Mouse (Mus musculus): ENCODE measurements at regions not wholly inside any gene's neighbourhood (a gene's known extent, or its start where the extent isn't known, plus 50 kb on each side); places are given as distances from the start of the nearest gene placed in this dataset.

GRCm38 (mm10) chr14:105664671-105665198, 231.9 kb downstream of the Spry2 start:
- no peak for ATAC-seq (replicated peaks; ENCODE audit: insufficient number of reproducible peaks, low FRiP score, low TSS enrichment, poor library complexity, severe bottlenecking)

GRCm38 (mm10) chr14:105663472-105663871, 233.1 kb downstream of the Spry2 start:
- ATAC-seq (replicated peaks; ENCODE audit: insufficient number of reproducible peaks, low FRiP score, low TSS enrichment, poor library complexity, severe bottlenecking): no peak

- ATAC-seq (replicated peaks; ENCODE audit: insufficient number of reproducible peaks, low FRiP score, low TSS enrichment, poor library complexity, severe bottlenecking): no peak
These were observed 233.8 kb downstream of the Spry2 start for GRCm38 (mm10) chr14:105662839-105663238.

GRCm38 (mm10) chr14:105658316-105658715, 238.3 kb downstream of the Spry2 start:
- ATAC-seq (replicated peaks; ENCODE audit: insufficient number of reproducible peaks, low FRiP score, low TSS enrichment, poor library complexity, severe bottlenecking): no peak

- no peak for ATAC-seq (replicated peaks; ENCODE audit: insufficient number of reproducible peaks, low FRiP score, low TSS enrichment, poor library complexity, severe bottlenecking)
These were observed 249.5 kb downstream of the Spry2 start for GRCm38 (mm10) chr14:105647166-105647565.

GRCm38 (mm10) chr14:105644428-105644827, 252.2 kb downstream of the Spry2 start:
- ATAC-seq (replicated peaks; ENCODE audit: insufficient number of reproducible peaks, low FRiP score, low TSS enrichment, poor library complexity, severe bottlenecking): no peak

- no peak for ATAC-seq (replicated peaks; ENCODE audit: insufficient number of reproducible peaks, low FRiP score, low TSS enrichment, poor library complexity, severe bottlenecking)
These were observed 253.2 kb downstream of the Spry2 start for GRCm38 (mm10) chr14:105643285-105643957.

- no peak for ATAC-seq (replicated peaks; ENCODE audit: insufficient number of reproducible peaks, low FRiP score, low TSS enrichment, poor library complexity, severe bottlenecking)
These were observed 264.3 kb downstream of the Spry2 start for GRCm38 (mm10) chr14:105632335-105632734.

GRCm38 (mm10) chr14:105631681-105632031, 265.0 kb downstream of the Spry2 start:
- no peak for ATAC-seq (replicated peaks; ENCODE audit: insufficient number of reproducible peaks, low FRiP score, low TSS enrichment, poor library complexity, severe bottlenecking)

- no peak for ATAC-seq (replicated peaks; ENCODE audit: insufficient number of reproducible peaks, low FRiP score, low TSS enrichment, poor library complexity, severe bottlenecking)
These were observed 265.5 kb downstream of the Spry2 start for GRCm38 (mm10) chr14:105630867-105631680.

GRCm38 (mm10) chr14:105630444-105630843, 266.2 kb downstream of the Spry2 start:
- no peak for ATAC-seq (replicated peaks; ENCODE audit: insufficient number of reproducible peaks, low FRiP score, low TSS enrichment, poor library complexity, severe bottlenecking)

- no peak for ATAC-seq (replicated peaks; ENCODE audit: insufficient number of reproducible peaks, low FRiP score, low TSS enrichment, poor library complexity, severe bottlenecking)
These were observed 267.9 kb downstream of the Spry2 start for GRCm38 (mm10) chr14:105628673-105629072.

GRCm38 (mm10) chr14:105624387-105624786, 272.2 kb downstream of the Spry2 start:
- no peak for ATAC-seq (replicated peaks; ENCODE audit: insufficient number of reproducible peaks, low FRiP score, low TSS enrichment, poor library complexity, severe bottlenecking)

GRCm38 (mm10) chr14:105622166-105622565, 274.5 kb downstream of the Spry2 start:
- no peak for ATAC-seq (replicated peaks; ENCODE audit: insufficient number of reproducible peaks, low FRiP score, low TSS enrichment, poor library complexity, severe bottlenecking)

- ATAC-seq (replicated peaks; ENCODE audit: insufficient number of reproducible peaks, low FRiP score, low TSS enrichment, poor library complexity, severe bottlenecking): no peak
These were observed 275.5 kb downstream of the Spry2 start for GRCm38 (mm10) chr14:105621124-105621523.

- ATAC-seq (replicated peaks; ENCODE audit: insufficient number of reproducible peaks, low FRiP score, low TSS enrichment, poor library complexity, severe bottlenecking): no peak
These were observed 277.2 kb downstream of the Spry2 start for GRCm38 (mm10) chr14:105619449-105619848.

GRCm38 (mm10) chr14:105615766-105616165, 280.9 kb downstream of the Spry2 start:
- ATAC-seq (replicated peaks; ENCODE audit: insufficient number of reproducible peaks, low FRiP score, low TSS enrichment, poor library complexity, severe bottlenecking): no peak

GRCm38 (mm10) chr14:105612794-105613193, 283.8 kb downstream of the Spry2 start:
- no peak for ATAC-seq (replicated peaks; ENCODE audit: insufficient number of reproducible peaks, low FRiP score, low TSS enrichment, poor library complexity, severe bottlenecking)

- ATAC-seq (replicated peaks; ENCODE audit: insufficient number of reproducible peaks, low FRiP score, low TSS enrichment, poor library complexity, severe bottlenecking): no peak
These were observed 287.8 kb downstream of the Spry2 start for GRCm38 (mm10) chr14:105608804-105609203.

- no peak for ATAC-seq (replicated peaks; ENCODE audit: insufficient number of reproducible peaks, low FRiP score, low TSS enrichment, poor library complexity, severe bottlenecking)
These were observed 290.1 kb downstream of the Spry2 start for GRCm38 (mm10) chr14:105606551-105606950.
